Mouse (Mus musculus) bone marrow, adult 2 months (tissue): Measurements from ENCODE around the gene Sart1.

ENCODE experiments used
- CTCF ChIP-seq: fragments of 200-500 bp; IDR thresholded peaks from 2 replicates; pipeline ENCODE4 v1.5.1; 2011; ENCODE audit warnings: low read length, control low read depth; ENCODE audit not compliant: control insufficient read depth, insufficient read depth
- POLR2A ChIP-seq: fragments of 200-500 bp; IDR thresholded peaks from 2 replicates; pipeline ENCODE4 v1.6.1; 2011; ENCODE audit warnings: low read depth, mild to moderate bottlenecking, control low read depth, low read length, borderline replicate concordance; ENCODE audit not compliant: control insufficient read depth

GRCm38 (mm10) chr19:5367455-5367854, 21.0 kb downstream of the Sart1 start:
- TF ChIP-seq CTCF (peak; percentile 44; the same call in 1 of the 2 replicates), POLR2A (no peak)
